Mouse (Mus musculus) lung, postnatal 4 days (tissue): Measurements from ENCODE around the gene Ldlrad2.

ENCODE experiments used
- DNase-seq, 2 experiments: peaks; one replicate each; pipeline ENCODE4 v3.0.0; 2021

Gene Ldlrad2

GRCm38 (mm10) chr4:137546003-137546525 is 28.3 kb downstream of the Ldlrad2 start:
- DNase-seq = peak in 1 of 2 experiments; percentile 60

DNA sequence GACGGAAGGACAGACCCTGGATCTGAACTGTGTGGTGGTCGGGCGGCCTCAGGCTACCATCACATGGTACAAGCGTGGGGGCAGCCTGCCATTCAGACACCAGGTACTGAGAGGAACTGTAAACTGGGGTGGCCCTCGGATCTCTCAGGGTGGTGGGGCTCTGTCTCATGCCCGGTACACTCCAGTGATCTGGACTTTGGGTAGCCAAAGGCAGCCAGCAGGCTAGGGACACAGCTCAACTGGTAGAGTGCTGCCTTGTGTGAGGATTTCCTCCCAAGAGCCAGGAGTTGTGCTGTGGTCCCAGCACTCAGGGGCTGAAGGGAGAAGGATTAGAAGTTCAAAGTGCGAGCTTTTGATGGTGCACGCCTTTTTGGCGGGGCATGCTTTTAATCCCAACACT is 28.8 kb downstream of the Ldlrad2 start:
- no peak for DNase-seq

DNA sequence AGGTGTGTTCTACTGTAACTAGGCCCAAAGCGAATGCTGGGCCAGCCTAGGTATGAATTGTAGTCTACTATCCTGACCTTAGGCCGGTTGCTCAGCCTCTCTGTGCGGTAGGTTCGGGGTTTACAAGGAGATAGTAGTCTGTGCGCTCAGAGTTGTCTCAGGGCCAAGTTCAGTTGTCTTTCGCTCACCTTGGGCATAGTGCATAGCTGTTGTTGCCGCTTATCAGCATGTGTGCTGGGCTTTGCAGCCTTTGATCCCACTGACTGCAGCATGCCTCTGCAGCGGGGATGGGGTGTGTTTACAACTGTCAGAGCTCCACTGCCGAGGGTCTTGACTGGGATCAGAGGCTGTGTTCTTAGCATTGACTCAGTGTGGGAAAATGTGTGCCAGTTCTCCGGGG is 31.4 kb downstream of the Ldlrad2 start:
- DNase-seq = no peak

- DNase-seq = no peak
These were observed 34.0 kb downstream of the Ldlrad2 start for GRCm38 (mm10) chr4:137540356-137540755.

- no peak for DNase-seq
These were observed 46.5 kb downstream of the Ldlrad2 start for GRCm38 (mm10) chr4:137527872-137528271.

DNA sequence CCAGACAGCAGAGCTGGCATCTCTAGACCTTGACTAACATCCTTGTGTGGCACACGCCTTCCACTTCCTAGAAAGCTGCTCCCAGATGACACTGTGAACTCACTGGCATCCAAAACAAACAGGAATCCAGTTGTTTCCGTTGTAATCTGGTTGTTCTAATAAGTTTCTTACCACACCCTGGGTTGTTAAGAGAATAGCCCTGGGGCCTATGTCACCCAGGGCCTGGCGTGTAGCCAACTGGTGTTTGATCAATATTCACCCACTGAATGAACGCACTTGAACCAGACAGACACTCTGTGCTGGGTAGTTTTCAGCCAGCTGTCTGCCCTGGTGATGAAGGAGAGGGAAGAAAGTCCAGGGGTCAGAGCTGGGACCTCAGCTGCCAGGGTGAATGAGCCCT is 47.0 kb downstream of the Ldlrad2 start:
- peak in 1 of 2 experiments; percentile 36 for DNase-seq

GRCm38 (mm10) chr4:137525426-137525825 is 48.9 kb downstream of the Ldlrad2 start:
- DNase-seq = no peak
